Mouse (Mus musculus) Patski (cell line): ENCODE data around the gene Edem3. TPM values are rescaled to one million over a fixed set of nuclear protein-coding genes. Genes with fewer than 3 reads are reported as not detected.

Experiments
- ATAC-seq: fragments of 100-300 bp; one replicate; pipeline ENCODE4 v1.8.0; 2021
- CTCF ChIA-PET: fragments of 350-600 bp; sonication (Branson Sonifier 250); formaldehyde crosslinking; loops from one replicate; lab custom pipeline; 2022; ENCODE audit warnings: inconsistent platforms; lab: Charles Lee
- POLR2A ChIA-PET: fragments of 350-600 bp; sonication (Branson Sonifier 250); formaldehyde crosslinking; loops from one replicate; lab custom pipeline; 2022; ENCODE audit warnings: antibody characterized with exemption, inconsistent platforms; lab: Charles Lee
- DNase-seq: peaks from one replicate; pipeline ENCODE4 v3.0.0-alpha.2; 2011; ENCODE audit warnings: low read depth, low spot score
- H3K27me3 ChIP-seq: fragments of 371-371 bp; one replicate; pipeline ENCODE4 v1.5.1; 2021
- CTCF ChIP-seq: fragments of 100-300 bp; IDR thresholded peaks from one replicate; pipeline ENCODE4 v1.5.1; 2021
- in situ Hi-C: fragments of 300-500 bp; cut with MboI; formaldehyde crosslinking; loops from 3 replicates; pipeline ENCODE4 v1.11.1; 2018; ENCODE audit warnings: low pct_unique_long_range_greater_than_20kb, mixed read lengths
- polyA plus RNA-seq: library from polyadenylated mRNA; unstranded; gene quantifications from one replicate; pipeline ENCODE4 v1.2.3, GENCODE M21; 2021

Edem3 gene
- polyA plus RNA-seq, 1 experiment from 2014 or later: 34.5 TPM

- ATAC-seq (peak; percentile 96), DNase-seq (peak; percentile 53)
- CTCF ChIA-PET: interaction anchor here (0.7 to 1.1 kb wide), 3 partner anchors 10 to 13 kb away, joined by 3 read pairs; no protein-coding TSS in a partner anchor
- POLR2A ChIA-PET: no interaction called here
- no peaks in the 10 kb centered on the region for H3K27me3 ChIP-seq
- in situ Hi-C loops: loop anchor here (25.0 kb wide), 1 partner anchor 679 kb away; no protein-coding TSS in a partner anchor
- TF ChIP-seq CTCF: peak; percentile 49
Observed at GRCm38 (mm10) chr1:151716024-151716710, 39.0 kb upstream of the Edem3 start.

GRCm38 (mm10) chr1:151717624-151718023 lies 37.5 kb upstream of the Edem3 start:
- no peak for TF ChIP-seq CTCF
- DNase-seq: no peak
- in situ Hi-C loops: loop anchor here (25.0 kb wide), 1 partner anchor 680 kb away; no protein-coding TSS in a partner anchor
- no peak for ATAC-seq
- CTCF ChIA-PET: no interaction called here
- H3K27me3 ChIP-seq: no peaks in the 10 kb centered on the region
- POLR2A ChIA-PET: no interaction called here

- ATAC-seq (no peak), DNase-seq (no peak)
- no peak for TF ChIP-seq CTCF
- ChIA-PET POLR2A (no interaction called here), CTCF (interaction anchor here (1.5 kb wide), 1 partner anchor 13 kb away, joined by 5 read pairs; no protein-coding TSS in a partner anchor)
- in situ Hi-C loops: loop anchor here (25.0 kb wide), 1 partner anchor 681 kb away; no protein-coding TSS in a partner anchor
- H3K27me3 ChIP-seq: no peaks in the 10 kb centered on the region
Observed at GRCm38 (mm10) chr1:151718575-151718974, 36.6 kb upstream of the Edem3 start.

GRCm38 (mm10) chr1:151719911-151720310 lies 35.3 kb upstream of the Edem3 start:
- no peak for ATAC-seq
- no peak for TF ChIP-seq CTCF
- ChIA-PET CTCF (interaction anchor here (1.5 kb wide), 1 partner anchor 14 kb away, joined by 5 read pairs; no protein-coding TSS in a partner anchor), POLR2A (interaction anchor here (0.6 kb wide), 1 partner anchor 32 kb away, joined by 3 read pairs; no protein-coding TSS in a partner anchor)
- in situ Hi-C loops: loop anchor here (25.0 kb wide), 1 partner anchor 683 kb away; no protein-coding TSS in a partner anchor
- DNase-seq: no peak
- H3K27me3 ChIP-seq: no peaks in the 10 kb centered on the region

- ATAC-seq: no peak
- ChIA-PET POLR2A (no interaction called here), CTCF (no interaction called here)
- in situ Hi-C loops: loop anchor here (25.0 kb wide), 1 partner anchor 683 kb away; no protein-coding TSS in a partner anchor
- DNase-seq: no peak
- no peak for TF ChIP-seq CTCF
- H3K27me3 ChIP-seq: no peaks in the 10 kb centered on the region
Observed at GRCm38 (mm10) chr1:151720566-151720965, 34.6 kb upstream of the Edem3 start.

- no peak for ATAC-seq
- no peak for DNase-seq
- ChIA-PET CTCF (no interaction called here), POLR2A (no interaction called here)
- in situ Hi-C loops: loop anchor here (25.0 kb wide), 1 partner anchor 684 kb away; no protein-coding TSS in a partner anchor
- TF ChIP-seq CTCF: no peak
- no peaks in the 10 kb centered on the region for H3K27me3 ChIP-seq
Observed at GRCm38 (mm10) chr1:151721357-151721983, 33.7 kb upstream of the Edem3 start.

- in situ Hi-C loops: loop anchor here (25.0 kb wide), 1 partner anchor 686 kb away; no protein-coding TSS in a partner anchor
- no peaks in the 10 kb centered on the region for H3K27me3 ChIP-seq
- ATAC-seq (no peak), DNase-seq (no peak)
- TF ChIP-seq CTCF: no peak
- CTCF ChIA-PET: interaction anchor here (1.3 kb wide), 1 partner anchor 31 kb away, joined by 3 read pairs; no protein-coding TSS in a partner anchor
- POLR2A ChIA-PET: no interaction called here
Observed at GRCm38 (mm10) chr1:151723771-151724170, 31.4 kb upstream of the Edem3 start.

- ChIA-PET CTCF (no interaction called here), POLR2A (no interaction called here)
- no peak for TF ChIP-seq CTCF
- DNase-seq (no peak), ATAC-seq (no peak)
- H3K27me3 ChIP-seq: no peaks in the 10 kb centered on the region
- in situ Hi-C loops: no loop called here
Observed at GRCm38 (mm10) chr1:151725590-151725989, 29.6 kb upstream of the Edem3 start.

GRCm38 (mm10) chr1:151726358-151726757 lies 28.8 kb upstream of the Edem3 start:
- in situ Hi-C loops: no loop called here
- ATAC-seq: no peak
- no peak for TF ChIP-seq CTCF
- ChIA-PET CTCF (no interaction called here), POLR2A (no interaction called here)
- DNase-seq: no peak
- no peaks in the 10 kb centered on the region for H3K27me3 ChIP-seq

- TF ChIP-seq CTCF: no peak
- in situ Hi-C loops: no loop called here
- ChIA-PET POLR2A (no interaction called here), CTCF (interaction anchor here (0.8 to 1.1 kb wide), 2 partner anchors 12 to 164 kb away, joined by 3 read pairs; no protein-coding TSS in a partner anchor)
- no peak for DNase-seq
- H3K27me3 ChIP-seq: no peaks in the 10 kb centered on the region
- no peak for ATAC-seq
Observed at GRCm38 (mm10) chr1:151728141-151728540, 27.0 kb upstream of the Edem3 start.

GRCm38 (mm10) chr1:151737146-151737545 lies 18.0 kb upstream of the Edem3 start:
- no peaks in the 10 kb centered on the region for H3K27me3 ChIP-seq
- ChIA-PET CTCF (no interaction called here), POLR2A (no interaction called here)
- in situ Hi-C loops: no loop called here
- TF ChIP-seq CTCF: no peak
- DNase-seq: no peak
- no peak for ATAC-seq
